Mouse (Mus musculus): ENCODE measurements around the gene Gipc3.

DNA sequence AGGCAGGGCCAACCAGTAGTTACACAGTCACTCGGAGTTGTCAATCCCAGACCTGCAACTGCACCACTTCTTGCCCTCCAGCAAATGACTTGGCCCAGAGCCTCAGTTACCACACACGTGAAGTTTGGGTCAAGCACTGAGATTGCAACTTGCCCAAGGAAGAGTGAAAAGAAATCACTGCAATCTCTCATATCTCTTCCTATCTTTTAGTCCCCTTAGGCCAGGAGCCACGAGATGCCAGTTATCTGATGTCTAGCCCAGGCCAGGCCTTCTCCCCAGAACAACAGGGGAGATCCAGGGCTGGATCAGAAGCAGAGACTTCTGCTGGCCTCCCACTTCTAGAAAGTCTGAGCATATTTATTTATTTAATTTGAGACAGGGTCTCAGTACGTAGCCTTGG is 12.5 kb upstream of the Gipc3 start:
- TF ChIP-seq CTCF (IDR thresholded peaks at IDR 0.05; ENCODE audit: control insufficient read depth, insufficient read depth, low read length) (no peak), POLR2A (IDR thresholded peaks at IDR 0.05; ENCODE audit: borderline replicate concordance, control insufficient read depth, low read depth, low read length) (no peak)
